Mouse (Mus musculus) limb, embryonic 11.5 days (tissue): ENCODE measurements around the gene Cdk5r2. TPM values are rescaled to one million over a fixed set of nuclear protein-coding genes. Genes with fewer than 3 reads are reported as not detected.

Source experiments
- ATAC-seq: fragments of 200-750 bp; cut with Nextera tagmentation; 2 replicates; pipeline ENCODE4 v1.8.0; 2017; ENCODE audit warnings: low read depth; ENCODE audit not compliant: insufficient number of reproducible peaks, low FRiP score, low TSS enrichment
- DNase-seq: peaks from one replicate; pipeline ENCODE4 v3.0.0-alpha.2; 2015; ENCODE audit warnings: low spot score
- H3K27ac ChIP-seq: fragments of 300-500 bp; sonication (generic); replicated peaks from 2 replicates; pipeline ENCODE4 v1.5.1; 2014; ENCODE audit warnings: low read depth, mild to moderate bottlenecking, low read length
- H3K27me3 ChIP-seq: fragments of 300-500 bp; sonication (generic); 2 replicates; pipeline ENCODE4 v1.6.1; 2014; ENCODE audit warnings: mild to moderate bottlenecking, low read length, mixed read lengths; ENCODE audit not compliant: control insufficient read depth, insufficient read depth
- H3K36me3 ChIP-seq: fragments of 300-500 bp; sonication (generic); 2 replicates; pipeline ENCODE4 v1.6.1; 2014; ENCODE audit warnings: mild to moderate bottlenecking, low read length, moderate library complexity, mixed read lengths; ENCODE audit not compliant: control insufficient read depth, insufficient read depth
- H3K4me1 ChIP-seq: fragments of 300-500 bp; sonication (generic); 2 replicates; pipeline ENCODE4 v1.6.1; 2014; ENCODE audit warnings: low read length, mixed read lengths; ENCODE audit not compliant: control insufficient read depth, insufficient read depth
- H3K4me2 ChIP-seq: fragments of 300-500 bp; sonication (generic); 2 replicates; pipeline ENCODE4 v1.6.1; 2014; ENCODE audit warnings: low read depth, mild to moderate bottlenecking, moderate library complexity; ENCODE audit not compliant: severe bottlenecking
- H3K4me3 ChIP-seq: fragments of 300-500 bp; sonication (generic); 2 replicates; pipeline ENCODE4 v1.5.1; 2014; ENCODE audit warnings: low read depth, low read length
- H3K9ac ChIP-seq: fragments of 300-500 bp; sonication (generic); 2 replicates; pipeline ENCODE4 v1.6.1; 2014; ENCODE audit warnings: mild to moderate bottlenecking, low read length
- H3K9me3 ChIP-seq: fragments of 300-500 bp; sonication (generic); 2 replicates; pipeline ENCODE4 v1.6.1; 2016; ENCODE audit warnings: low read length; ENCODE audit not compliant: control insufficient read depth
- WGBS: fragments of 180-500 bp; shearing (Covaris S2); extraction: QIAGEN DNeasy Blood & Tissue Kit; methylation state at CpG from one replicate; pipeline ENCODE4 v1.1.7; 2014; 5-methylcytosine and 5-hydroxymethylcytosine counted together
- microRNA counts: library from miRNA; unstranded; fragments of <30 nt; microRNA quantifications from one replicate; lab custom pipeline; 2016
- microRNA-seq: library from miRNA; unstranded; fragments of <30 nt; microRNA quantifications from one replicate; pipeline ENCODE4, GENCODE M21; 2016
- polyA plus RNA-seq: library from polyadenylated mRNA; unstranded; fragments of >200 nt; fragmentation: Nextera tagmentation; extraction: Ambion mirVana; gene quantifications from 2 replicates; pipeline ENCODE4 v1.2.1, GENCODE M21; 2014

Cdk5r2 gene
- polyA plus RNA-seq, 1 experiment from 2014 or later = not detected

GRCm38 (mm10) chr1:74901686-74902085, 47.0 kb downstream of the Cdk5r2 start:
- ATAC-seq = no peak

DNA sequence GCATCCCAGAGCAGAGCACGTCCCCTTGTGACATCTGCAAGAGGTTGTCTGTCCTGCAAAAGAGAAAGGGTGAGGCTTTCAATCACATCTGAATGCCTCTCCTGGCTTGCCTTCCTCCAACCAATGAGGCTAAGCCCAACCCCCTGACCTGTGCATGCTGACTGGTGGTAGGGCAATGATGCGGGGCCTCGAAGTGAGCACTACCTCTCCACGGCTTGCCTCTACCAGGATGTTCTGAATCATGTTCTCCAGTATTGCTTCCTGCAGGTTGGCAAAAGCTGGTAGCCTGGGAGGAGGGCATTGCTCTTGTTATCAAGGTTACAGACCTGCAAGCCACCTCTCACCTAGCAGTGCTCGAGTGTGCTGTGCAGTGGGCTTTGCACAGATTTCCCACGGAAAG, 47.5 kb downstream of the Cdk5r2 start:
- H3K9ac ChIP-seq = no peak overlapping the region
- no peak overlapping the region for H3K4me2 ChIP-seq
- H3K4me3 ChIP-seq = no peak overlapping the region
- WGBS = 26% methylated on average over 6 of the region's 6 CpGs
- H3K27ac ChIP-seq = no peak overlapping the region
- H3K9me3 ChIP-seq = no peaks in the 10 kb centered on the region; the same call in 1 of the 2 replicates
- H3K27me3 ChIP-seq = peaks cover 53% of the 10 kb centered on the region
- no peak for DNase-seq
- no peak for ATAC-seq
- peaks cover 18% of the 10 kb centered on the region for H3K4me1 ChIP-seq
- H3K36me3 ChIP-seq = no peaks in the 10 kb centered on the region

More at GRCm38 (mm10) chr1:74901686-74902085, 47.0 kb downstream of the Cdk5r2 start:
- peak; percentile 78 for DNase-seq
- Histone ChIP-seq H3K27ac (no peak overlapping the region), H3K36me3 (no peaks in the 10 kb centered on the region), H3K9me3 (no peaks in the 10 kb centered on the region; the same call in 1 of the 2 replicates), H3K4me2 (no peak overlapping the region), H3K9ac (no peak overlapping the region), H3K4me1 (peaks cover 18% of the 10 kb centered on the region), H3K27me3 (peaks cover 58% of the 10 kb centered on the region), H3K4me3 (no peak overlapping the region)
- WGBS = 5% methylated on average over 3 of the region's 3 CpGs

MicroRNAs within 50 kb of the gene (microRNA counts, 519-probe panel; counts per million panel counts)
- microRNA mmu-miR-375 (lab: Ali Mortazavi, UCI) = not detected

Small RNAs within 50 kb of the gene (microRNA-seq; reads per million reads assigned to microRNA genes)
- gene Mir375 = 954 reads per million, percentile 74 among the genes with 10 or more reads in this experiment

Other genes starting within 250 kb of the Cdk5r2 start
- 42.4 and 51.5 TPM in 2 replicates for gene Ttll4, start 193.2 kb upstream of the Cdk5r2 start, polyA plus RNA-seq
- 16.0 and 19.8 TPM in 2 replicates for gene Cyp27a1, start 141.4 kb upstream of the Cdk5r2 start, polyA plus RNA-seq
- gene Prkag3, start 105.7 kb upstream of the Cdk5r2 start, polyA plus RNA-seq = not detected in 2 replicates
- gene Wnt6, start 83.0 kb upstream of the Cdk5r2 start, polyA plus RNA-seq = 21.2 and 27.4 TPM in 2 replicates
- gene Wnt10a, start 63.4 kb upstream of the Cdk5r2 start, polyA plus RNA-seq = 1.4 and 1.6 TPM in 2 replicates
- not detected in 2 replicates for gene Fev, start 30.5 kb downstream of the Cdk5r2 start, polyA plus RNA-seq
- not detected in 2 replicates for gene Cryba2, start 38.2 kb downstream of the Cdk5r2 start, polyA plus RNA-seq
- not detected in 2 replicates for gene Cfap65, start 80.7 kb downstream of the Cdk5r2 start, polyA plus RNA-seq
- gene Ihh, start 96.7 kb downstream of the Cdk5r2 start, polyA plus RNA-seq = 0.27 and 0.61 TPM in 2 replicates